Mouse (Mus musculus): ENCODE data around the gene Fam47e. TPM values are rescaled to one million over a fixed set of nuclear protein-coding genes. Genes with fewer than 3 reads are reported as not detected.

The Fam47e gene
- total and polyA plus RNA-seq, 3 experiments, result not detected

DNA sequence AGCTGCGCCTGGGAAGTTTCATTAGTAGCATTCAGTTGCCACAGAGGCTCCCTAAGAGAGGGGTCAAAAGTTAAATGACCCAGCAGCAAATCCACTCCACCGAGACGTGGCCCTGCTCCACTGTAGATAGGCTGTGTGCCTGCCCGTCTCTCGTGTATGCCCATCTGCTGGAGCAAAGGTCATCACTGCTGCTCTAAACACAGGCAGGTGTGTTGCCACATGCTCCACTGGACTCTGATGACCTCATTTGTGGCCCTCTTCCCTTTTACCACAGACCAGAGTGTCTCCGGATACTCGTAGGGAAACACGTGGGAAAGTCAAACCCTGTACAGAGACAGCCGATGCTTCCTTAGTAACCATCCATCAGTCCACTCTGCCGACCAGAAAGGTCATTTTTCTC lies 31.1 kb downstream of the Fam47e start:
- H3K9me3 ChIP-seq (replicated peaks; ENCODE audit: insufficient read depth, low read length), result no peaks in the 10 kb centered on the region
- H3K4me1 ChIP-seq (ENCODE audit: control insufficient read depth in 1 of 2, insufficient read depth in 2 of 2, low read length in 2 of 2), result no peaks in the 10 kb centered on the region
- H3K4me3 ChIP-seq (ENCODE audit: control insufficient read depth in 1 of 2, insufficient read depth in 1 of 2, low read depth in 2 of 2, low read length in 2 of 2), result no peak overlapping the region

DNA sequence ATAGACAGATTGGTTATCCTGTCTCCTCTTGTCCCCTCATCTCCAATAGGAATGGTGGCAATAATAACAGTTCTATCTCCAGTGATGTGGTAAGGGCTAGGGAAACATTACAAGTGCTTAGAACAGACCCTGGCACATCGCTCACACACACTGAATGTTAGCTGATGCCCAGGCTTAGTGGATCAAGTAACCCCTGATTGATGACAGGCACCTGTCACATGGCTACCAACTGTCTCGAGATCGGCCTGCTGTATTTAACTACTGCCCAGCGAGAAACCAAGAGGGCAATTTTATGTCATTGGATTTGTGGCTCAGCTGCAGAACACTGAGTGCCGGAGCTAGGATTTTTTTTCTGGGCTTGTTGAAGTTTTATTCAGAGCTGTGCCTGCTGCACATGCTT lies 40.2 kb downstream of the Fam47e start:
- Histone ChIP-seq H3K4me1 (ENCODE audit: control insufficient read depth in 1 of 2, insufficient read depth in 2 of 2, low read length in 2 of 2) (no peaks in the 10 kb centered on the region), H3K27ac (ENCODE audit: control insufficient read depth, low read depth, low read length) (no peak overlapping the region), H3K36me3 (ENCODE audit: control insufficient read depth in 1 of 2, insufficient read depth in 2 of 2, low read length in 2 of 2) (no peaks in the 10 kb centered on the region), H3K79me2 (ENCODE audit: control insufficient read depth, insufficient read depth, low read length, poor library complexity) (no peaks in the 10 kb centered on the region), H3K4me3 (ENCODE audit: control insufficient read depth in 1 of 2, insufficient read depth in 1 of 2, low read depth in 2 of 2, low read length in 2 of 2) (no peak overlapping the region), H3K9ac (ENCODE audit: control insufficient read depth, low read depth, low read length, poor library complexity, severe bottlenecking) (no peak overlapping the region), H3K27me3 (ENCODE audit: control insufficient read depth in 1 of 2, insufficient read depth in 2 of 2, low read length in 2 of 2) (peaks cover 0 to 1% of the 10 kb centered on the region in 2 experiments; a peak in 2 of 4 replicates), H3K9me3 (replicated peaks; ENCODE audit: insufficient read depth, low read length) (no peaks in the 10 kb centered on the region)
- TF ChIP-seq MAX (IDR thresholded peaks at IDR 0.05; ENCODE audit: low read length) (no peak), ZKSCAN1 (IDR thresholded peaks at IDR 0.05; ENCODE audit: low read depth, low read length) (no peak), RCOR1 (IDR thresholded peaks at IDR 0.05; ENCODE audit: low read depth, low read length) (no peak), BHLHE40 (IDR thresholded peaks at IDR 0.05; ENCODE audit: borderline replicate concordance, low read depth, low read length) (no peak), MAZ (IDR thresholded peaks at IDR 0.05; ENCODE audit: low read depth, low read length) (no peak), POLR2AphosphoS2 (IDR thresholded peaks at IDR 0.05; ENCODE audit: low read length) (no peak), NELFE (IDR thresholded peaks at IDR 0.05; ENCODE audit: low read depth, low read length) (no peak), MYC (IDR thresholded peaks at IDR 0.05; ENCODE audit: low read depth, low read length) (no peak), KAT2A (conservative IDR thresholded peaks at IDR 0.05; ENCODE audit: low read depth, low read length) (no peak), ZC3H11A (IDR thresholded peaks at IDR 0.05; ENCODE audit: low read depth, low read length) (no peak), CTCF (IDR thresholded peaks at IDR 0.05 in 2 of 3, conservative IDR thresholded peaks at IDR 0.05 in 1 of 3; ENCODE audit: control insufficient read depth in 1 of 3, insufficient read depth in 1 of 3, low read depth in 2 of 3, low read length in 3 of 3, poor library complexity in 1 of 3, severe bottlenecking in 1 of 3) (no peak), MEF2A (IDR thresholded peaks at IDR 0.05; ENCODE audit: extremely low read depth, insufficient replicate concordance, low read depth, low read length, poor library complexity, severe bottlenecking) (no peak)
- DNase-seq (ENCODE audit: low read depth, low spot score), result no peak

More for the DNA sequence above, 31.1 kb downstream of the Fam47e start:
- Histone ChIP-seq H3K27me3 (ENCODE audit: control insufficient read depth in 1 of 2, insufficient read depth in 2 of 2, low read length in 2 of 2) (peaks cover 0 to 1% of the 10 kb centered on the region in 2 experiments; a peak in 3 of 4 replicates), H3K27ac (ENCODE audit: control insufficient read depth, low read depth, low read length) (no peak overlapping the region), H3K9ac (ENCODE audit: control insufficient read depth, low read depth, low read length, poor library complexity, severe bottlenecking) (no peak overlapping the region), H3K36me3 (ENCODE audit: control insufficient read depth in 1 of 2, insufficient read depth in 2 of 2, low read length in 2 of 2) (no peaks in the 10 kb centered on the region), H3K79me2 (ENCODE audit: control insufficient read depth, insufficient read depth, low read length, poor library complexity) (no peaks in the 10 kb centered on the region)
- TF ChIP-seq UBTF (IDR thresholded peaks at IDR 0.05; ENCODE audit: borderline replicate concordance, insufficient read depth, low read depth, low read length) (no peak), POLR2AphosphoS2 (IDR thresholded peaks at IDR 0.05; ENCODE audit: low read length) (no peak), NRF1 (IDR thresholded peaks at IDR 0.05; ENCODE audit: insufficient read depth, low read depth, low read length, poor library complexity, severe bottlenecking) (no peak), NELFE (IDR thresholded peaks at IDR 0.05; ENCODE audit: low read depth, low read length) (no peak), SIN3A (IDR thresholded peaks at IDR 0.05; ENCODE audit: low read length) (no peak), POLR2AphosphoS5 (IDR thresholded peaks at IDR 0.05; ENCODE audit: borderline replicate concordance, low read depth, low read length) (no peak), ELF1 (IDR thresholded peaks at IDR 0.05; ENCODE audit: low read depth, low read length) (no peak), MAZ (IDR thresholded peaks at IDR 0.05; ENCODE audit: low read depth, low read length) (no peak), TAL1 (IDR thresholded peaks at IDR 0.05; ENCODE audit: low read length) (no peak), MAX (IDR thresholded peaks at IDR 0.05; ENCODE audit: low read length) (no peak), CHD2 (IDR thresholded peaks at IDR 0.05; ENCODE audit: low read length) (no peak), RAD21 (IDR thresholded peaks at IDR 0.05; ENCODE audit: low read depth, low read length) (no peak), USF2 (IDR thresholded peaks at IDR 0.05; ENCODE audit: borderline replicate concordance in 1 of 2, insufficient read depth in 1 of 2, low read depth in 1 of 2, low read length in 2 of 2) (no peak), MAFK (IDR thresholded peaks at IDR 0.05; ENCODE audit: borderline replicate concordance, low read depth, low read length) (no peak)
- no peak for DNase-seq (ENCODE audit: low read depth, low spot score)

All from MEL (cell line).